Mouse (Mus musculus) thymus, adult 2 months (tissue): Measurements from ENCODE around the gene Tmprss12. TPM values are rescaled to one million over a fixed set of nuclear protein-coding genes. Genes with fewer than 3 reads are reported as not detected.
"Not testable (repeated sequence)": the region's sequence is repeated elsewhere in the genome, so short reads cannot be mapped to it uniquely, and the experiment has no call there.

Source experiments
- DNase-seq: peaks from one replicate; pipeline ENCODE4 v3.0.0; 2021
- H3K27ac ChIP-seq: fragments of 200-500 bp; 2 replicates; pipeline ENCODE4 v1.5.1; 2012; ENCODE audit warnings: low read length, control low read depth; ENCODE audit not compliant: control insufficient read depth, insufficient read depth
- H3K27me3 ChIP-seq: fragments of 200-500 bp; 2 replicates; pipeline ENCODE4 v1.6.1; 2012; ENCODE audit warnings: mild to moderate bottlenecking, low read length, moderate library complexity, mixed read lengths; ENCODE audit not compliant: control insufficient read depth, insufficient read depth
- H3K36me3 ChIP-seq: fragments of 200-500 bp; 2 replicates; pipeline ENCODE4 v1.6.1; 2012; ENCODE audit warnings: mild to moderate bottlenecking, low read length, moderate library complexity; ENCODE audit not compliant: control insufficient read depth, insufficient read depth
- H3K4me1 ChIP-seq: fragments of 200-500 bp; replicated peaks from 2 replicates; pipeline ENCODE4 v1.6.1; 2012; ENCODE audit warnings: low read length; ENCODE audit not compliant: control insufficient read depth, insufficient read depth
- H3K4me3 ChIP-seq: fragments of 200-500 bp; 2 replicates; pipeline ENCODE4 v1.5.1; 2012; ENCODE audit warnings: mild to moderate bottlenecking, low read length, control low read depth, moderate library complexity; ENCODE audit not compliant: control insufficient read depth, insufficient read depth
- CTCF ChIP-seq: fragments of 200-500 bp; IDR thresholded peaks from 2 replicates; pipeline ENCODE4 v1.5.1; 2012; ENCODE audit warnings: mild to moderate bottlenecking, control low read depth, low read length, moderate library complexity, borderline replicate concordance; ENCODE audit not compliant: control insufficient read depth, poor library complexity, insufficient read depth; ENCODE audit errors: extremely low read depth
- POLR2A ChIP-seq: fragments of 200-500 bp; IDR thresholded peaks from 2 replicates; pipeline ENCODE4 v1.6.1; 2012; ENCODE audit warnings: mild to moderate bottlenecking, low read length, control low read depth, moderate library complexity; ENCODE audit not compliant: control insufficient read depth, poor library complexity, insufficient read depth; ENCODE audit errors: extremely low read depth
- WGBS: fragments of 180-500 bp; shearing (Covaris S2); methylation state at CpG from one replicate; pipeline ENCODE4 v1.1.7; 2018; 5-methylcytosine and 5-hydroxymethylcytosine counted together
- polyA plus RNA-seq: library from polyadenylated mRNA; depleted of rRNA; stranded (reverse); fragments of >200 nt; gene quantifications from 2 replicates; pipeline ENCODE4 v1.2.3, GENCODE M21; 2012

The Tmprss12 gene
- polyA plus RNA-seq, 1 experiment = not detected

GRCm38 (mm10) chr15:100247296-100247695, 33.3 kb upstream of the Tmprss12 start:
- Histone ChIP-seq H3K27ac (no peak overlapping the region), H3K4me3 (no peak overlapping the region), H3K4me1 (no peaks in the 10 kb centered on the region), H3K27me3 (no peaks in the 10 kb centered on the region), H3K36me3 (peaks cover 66% of the 10 kb centered on the region)
- no peak for TF ChIP-seq POLR2A
- no peak for TF ChIP-seq CTCF
- no peak for DNase-seq
- 99% methylated on average over 9 of the region's 9 CpGs for WGBS

GRCm38 (mm10) chr15:100248665-100249433, 31.8 kb upstream of the Tmprss12 start:
- H3K4me3 ChIP-seq = no peak overlapping the region
- 96% methylated on average over 6 of the region's 6 CpGs for WGBS
- no peak overlapping the region for H3K27ac ChIP-seq
- DNase-seq = no peak
- H3K36me3 ChIP-seq = peaks cover 80% of the 10 kb centered on the region
- H3K27me3 ChIP-seq = no peaks in the 10 kb centered on the region
- TF ChIP-seq POLR2A = no peak
- TF ChIP-seq CTCF = no peak
- no peaks in the 10 kb centered on the region for H3K4me1 ChIP-seq

GRCm38 (mm10) chr15:100251153-100251780, 29.4 kb upstream of the Tmprss12 start:
- TF ChIP-seq POLR2A (no peak), CTCF (no peak)
- Histone ChIP-seq H3K36me3 (peaks cover 86% of the 10 kb centered on the region), H3K27ac (no peak overlapping the region), H3K27me3 (no peaks in the 10 kb centered on the region), H3K4me3 (no peak overlapping the region), H3K4me1 (no peaks in the 10 kb centered on the region)
- DNase-seq = no peak
- 94% methylated on average over 6 of the region's 6 CpGs for WGBS

GRCm38 (mm10) chr15:100256386-100256785, 24.3 kb upstream of the Tmprss12 start:
- Histone ChIP-seq H3K4me1 (no peaks in the 10 kb centered on the region), H3K27ac (no peak overlapping the region), H3K36me3 (peaks cover 82% of the 10 kb centered on the region), H3K27me3 (no peaks in the 10 kb centered on the region), H3K4me3 (no peak overlapping the region)
- TF ChIP-seq CTCF = no peak
- TF ChIP-seq POLR2A = no peak
- DNase-seq = no peak
- WGBS = 91% methylated on average over 6 of the region's 6 CpGs

GRCm38 (mm10) chr15:100257305-100257704, 23.3 kb upstream of the Tmprss12 start:
- no peak for DNase-seq
- 94% methylated on average over 5 of the region's 5 CpGs for WGBS
- no peak overlapping the region for H3K27ac ChIP-seq
- H3K4me1 ChIP-seq = no peaks in the 10 kb centered on the region
- H3K36me3 ChIP-seq = peaks cover 78% of the 10 kb centered on the region
- no peak overlapping the region for H3K4me3 ChIP-seq
- TF ChIP-seq CTCF (no peak), POLR2A (no peak)
- H3K27me3 ChIP-seq = no peaks in the 10 kb centered on the region

- no peaks in the 10 kb centered on the region for H3K4me1 ChIP-seq
- H3K27ac ChIP-seq = no peak overlapping the region
- TF ChIP-seq CTCF (no peak), POLR2A (no peak)
- peaks cover 62% of the 10 kb centered on the region for H3K36me3 ChIP-seq
- no peak for DNase-seq
- H3K27me3 ChIP-seq = no peaks in the 10 kb centered on the region
- no peak overlapping the region for H3K4me3 ChIP-seq
- WGBS = 98% methylated on average over 7 of the region's 7 CpGs
Measured at GRCm38 (mm10) chr15:100258646-100259425, 21.8 kb upstream of the Tmprss12 start.

GRCm38 (mm10) chr15:100260351-100260750, 20.3 kb upstream of the Tmprss12 start:
- not testable (repeated sequence) for H3K4me3 ChIP-seq, H3K27me3 ChIP-seq, H3K27ac ChIP-seq, DNase-seq, H3K4me1 ChIP-seq
- peaks cover 47% of the 10 kb centered on the region for H3K36me3 ChIP-seq
- 87% methylated on average over 7 of the region's 7 CpGs for WGBS
